Mouse (Mus musculus) CH12.LX (cell line): ENCODE measurements at regions not wholly inside any gene's neighbourhood (a gene's known extent, or its start where the extent isn't known, plus 50 kb on each side); places are given as distances from the start of the nearest gene placed in this dataset.

ENCODE experiments used
- DNase-seq: peaks from one replicate; pipeline ENCODE4 v3.0.0-alpha.2; 2013; ENCODE audit errors: extremely low read depth
- H3K27ac ChIP-seq: 2 replicates; pipeline ENCODE4 v1.5.1; 2012; ENCODE audit warnings: low read depth, mild to moderate bottlenecking, control low read depth, moderate library complexity; ENCODE audit not compliant: insufficient read depth
- H3K27me3 ChIP-seq: replicated peaks from 2 replicates; pipeline ENCODE3; 2012; ENCODE audit warnings: inconsistent platforms
- H3K36me3 ChIP-seq, 2 experiments: replicated peaks in 1 of 2; 2 replicates each; pipeline versions ENCODE3 to v1.6.1; 2012; ENCODE audit warnings: inconsistent platforms in 1 of 2, low read length in 1 of 2, mild to moderate bottlenecking in 1 of 2, mixed read lengths in 1 of 2, moderate library complexity in 1 of 2; ENCODE audit not compliant: control insufficient read depth in 1 of 2, insufficient read depth in 1 of 2
- H3K4me1 ChIP-seq, 2 experiments: 2 replicates each; pipeline ENCODE4 v1.6.1; 2012; ENCODE audit warnings: inconsistent platforms in 1 of 2, moderate library complexity in 1 of 2; ENCODE audit not compliant: insufficient read depth in 2 of 2, control insufficient read depth in 1 of 2
- H3K4me2 ChIP-seq: 2 replicates; pipeline ENCODE4 v1.6.1; 2012; ENCODE audit warnings: low read depth, mild to moderate bottlenecking, control low read depth; ENCODE audit not compliant: poor library complexity, insufficient read depth, severe bottlenecking
- H3K4me3 ChIP-seq, 3 experiments: fragments of 150-350 bp in 1 of 3; sonication (generic) in 1 of 3; replicated peaks in 1 of 3; 2 replicates each; pipeline versions ENCODE3 to v1.5.1; 2011 to 2012; ENCODE audit warnings: low read depth in 2 of 3, low read length in 2 of 3, mild to moderate bottlenecking in 2 of 3, moderate library complexity in 2 of 3, control low read depth in 1 of 3, improper control_type of control experiment in 1 of 3, inconsistent platforms in 1 of 3, mixed read lengths in 1 of 3; ENCODE audit not compliant: poor library complexity in 1 of 3
- H3K79me2 ChIP-seq: replicated peaks from 2 replicates; pipeline ENCODE4 v1.6.1; 2012; ENCODE audit warnings: mild to moderate bottlenecking, moderate library complexity; ENCODE audit not compliant: control insufficient read depth, poor library complexity, insufficient read depth, severe bottlenecking; ENCODE audit errors: extremely low read depth
- H3K9ac ChIP-seq: 2 replicates; pipeline ENCODE4 v1.6.1; 2012; ENCODE audit warnings: low read depth, mild to moderate bottlenecking, control low read depth, moderate library complexity; ENCODE audit not compliant: insufficient read depth
- H3K9me3 ChIP-seq: replicated peaks from 2 replicates; pipeline ENCODE3; 2012; ENCODE audit warnings: low read length, inconsistent platforms, mixed read lengths
- MAZ ChIP-seq: IDR thresholded peaks from 2 replicates; pipeline ENCODE4 v1.6.1; 2012; ENCODE audit warnings: low read depth, mild to moderate bottlenecking, inconsistent platforms, low read length, improper control_type of control experiment, moderate library complexity
- dilution Hi-C: fragments of 300-500 bp; cut with MboI; formaldehyde crosslinking; loops from 2 replicates; pipeline ENCODE4 v1.14.3; 2020; ENCODE audit warnings: low sequenced_read_pairs; ENCODE audit not compliant: extremely low pct_unique_long_range_greater_than_20kb, extremely low pct_ligation_motif_present
- in situ Hi-C: fragments of 300-500 bp; cut with MboI; formaldehyde crosslinking; loops from 3 replicates; pipeline ENCODE4 v1.14.3; 2019; ENCODE audit warnings: low sequenced_read_pairs, low pct_ligation_motif_present, low pct_unique_long_range_greater_than_20kb, mixed read lengths

- Histone ChIP-seq H3K79me2 (no peaks in the 10 kb centered on the region), H3K4me1 (no peaks in the 10 kb centered on the region), H3K27me3 (peaks cover 68% of the 10 kb centered on the region), H3K4me2 (no peak overlapping the region), H3K9ac (no peak overlapping the region), H3K4me3 (no peak overlapping the region), H3K27ac (no peak overlapping the region), H3K9me3 (peaks cover 10% of the 10 kb centered on the region), H3K36me3 (no peaks in the 10 kb centered on the region)
- TF ChIP-seq MAZ: no peak
- dilution Hi-C loops (no loop called here), in situ Hi-C loops (no loop called here)
- no peak for DNase-seq
Measured at GRCm38 (mm10) chr5:139651041-139651440, 85.1 kb downstream of the Micall2 start.
